Mouse (Mus musculus) midbrain, embryonic 11.5 days (tissue): Measurements from ENCODE around the gene Dntt. TPM values are rescaled to one million over a fixed set of nuclear protein-coding genes. Genes with fewer than 3 reads are reported as not detected.

Experiments
- ATAC-seq: fragments of 200-750 bp; cut with Nextera tagmentation; 2 replicates; pipeline ENCODE4 v1.8.0; 2017; ENCODE audit warnings: moderate TSS enrichment, moderate library complexity; ENCODE audit not compliant: low FRiP score
- DNase-seq: peaks from one replicate; pipeline ENCODE4 v3.0.0; 2015; ENCODE audit warnings: low spot score; ENCODE audit errors: missing footprints
- H3K27ac ChIP-seq: fragments of 300-500 bp; sonication (generic); 2 replicates; pipeline ENCODE4 v1.5.1; 2014; ENCODE audit warnings: low read depth, low read length
- H3K27me3 ChIP-seq: fragments of 300-500 bp; sonication (generic); 2 replicates; pipeline ENCODE4 v1.6.1; 2014; ENCODE audit warnings: mild to moderate bottlenecking, low read length, moderate library complexity, mixed read lengths; ENCODE audit not compliant: control insufficient read depth, insufficient read depth
- H3K36me3 ChIP-seq: fragments of 300-500 bp; sonication (generic); 2 replicates; pipeline ENCODE4 v1.6.1; 2014; ENCODE audit warnings: mild to moderate bottlenecking, low read length, moderate library complexity, mixed read lengths; ENCODE audit not compliant: control insufficient read depth, insufficient read depth
- H3K4me1 ChIP-seq: fragments of 300-500 bp; sonication (generic); 2 replicates; pipeline ENCODE4 v1.6.1; 2014; ENCODE audit warnings: low read length; ENCODE audit not compliant: control insufficient read depth, insufficient read depth
- H3K4me2 ChIP-seq: fragments of 300-500 bp; sonication (generic); 2 replicates; pipeline ENCODE4 v1.6.1; 2014; ENCODE audit warnings: mild to moderate bottlenecking, moderate library complexity
- H3K4me3 ChIP-seq: fragments of 300-500 bp; sonication (generic); 2 replicates; pipeline ENCODE4 v1.5.1; 2014; ENCODE audit warnings: low read depth, low read length
- H3K9ac ChIP-seq: fragments of 300-500 bp; sonication (generic); 2 replicates; pipeline ENCODE4 v1.6.1; 2014; ENCODE audit warnings: low read length
- H3K9me3 ChIP-seq: fragments of 300-500 bp; sonication (generic); 2 replicates; pipeline ENCODE4 v1.6.1; 2016; ENCODE audit warnings: low read length; ENCODE audit not compliant: control insufficient read depth
- WGBS: fragments of 180-500 bp; shearing (Covaris S2); extraction: QIAGEN DNeasy Blood & Tissue Kit; methylation state at CpG from one replicate; pipeline ENCODE4 v1.1.7; 2014; 5-methylcytosine and 5-hydroxymethylcytosine counted together
- polyA plus RNA-seq: library from polyadenylated mRNA; unstranded; fragments of >200 nt; fragmentation: Nextera tagmentation; extraction: Ambion mirVana; gene quantifications from 2 replicates; pipeline ENCODE4 v1.2.1, GENCODE M21; 2014

The Dntt gene
- polyA plus RNA-seq, 1 experiment from 2014 or later = not detected

- ATAC-seq (no peak), DNase-seq (no peak)
- H3K27me3 ChIP-seq = no peaks in the 10 kb centered on the region
- 14% methylated on average over 4 of the region's 4 CpGs for WGBS
- H3K9ac ChIP-seq = no peak overlapping the region
- no peak overlapping the region for H3K27ac ChIP-seq
- H3K4me2 ChIP-seq = no peak overlapping the region
- H3K4me1 ChIP-seq = no peaks in the 10 kb centered on the region
- no peaks in the 10 kb centered on the region for H3K9me3 ChIP-seq
- H3K4me3 ChIP-seq = no peak overlapping the region
- H3K36me3 ChIP-seq = no peaks in the 10 kb centered on the region
These were observed 22.5 kb upstream of the Dntt start for GRCm38 (mm10) chr19:41006621-41007020.

GRCm38 (mm10) chr19:41007326-41007725 is 21.7 kb upstream of the Dntt start:
- no peaks in the 10 kb centered on the region for H3K36me3 ChIP-seq
- H3K27ac ChIP-seq = no peak overlapping the region
- H3K4me1 ChIP-seq = no peaks in the 10 kb centered on the region
- no peak overlapping the region for H3K9ac ChIP-seq
- no peak overlapping the region for H3K4me3 ChIP-seq
- H3K27me3 ChIP-seq = no peaks in the 10 kb centered on the region
- ATAC-seq (no peak), DNase-seq (no peak)
- WGBS = 38% methylated on average over 6 of the region's 6 CpGs
- no peak overlapping the region for H3K4me2 ChIP-seq
- H3K9me3 ChIP-seq = no peaks in the 10 kb centered on the region

- Histone ChIP-seq H3K4me2 (no peak overlapping the region), H3K27me3 (no peaks in the 10 kb centered on the region), H3K4me1 (no peaks in the 10 kb centered on the region), H3K36me3 (no peaks in the 10 kb centered on the region), H3K9ac (no peak overlapping the region), H3K4me3 (no peak overlapping the region), H3K27ac (no peak overlapping the region), H3K9me3 (no peaks in the 10 kb centered on the region)
- ATAC-seq = no peak
- no peak for DNase-seq
- WGBS = 83% methylated on average over 4 of the region's 4 CpGs
These were observed 21.3 kb upstream of the Dntt start for GRCm38 (mm10) chr19:41007733-41008132.

- no peak for DNase-seq
- H3K9ac ChIP-seq = no peak overlapping the region
- no peaks in the 10 kb centered on the region for H3K4me1 ChIP-seq
- H3K4me3 ChIP-seq = no peak overlapping the region
- H3K27me3 ChIP-seq = no peaks in the 10 kb centered on the region
- WGBS = 93% methylated on average over 5 of the region's 5 CpGs
- no peaks in the 10 kb centered on the region for H3K36me3 ChIP-seq
- no peaks in the 10 kb centered on the region for H3K9me3 ChIP-seq
- no peak overlapping the region for H3K4me2 ChIP-seq
- H3K27ac ChIP-seq = no peak overlapping the region
- ATAC-seq = no peak
These were observed 20.2 kb upstream of the Dntt start for GRCm38 (mm10) chr19:41008674-41009395.

GRCm38 (mm10) chr19:41011676-41012075 is 17.4 kb upstream of the Dntt start:
- Histone ChIP-seq H3K4me2 (no peak overlapping the region), H3K36me3 (no peaks in the 10 kb centered on the region), H3K4me1 (peaks cover 2% of the 10 kb centered on the region; the same call in 1 of the 2 replicates), H3K27ac (no peak overlapping the region), H3K4me3 (no peak overlapping the region), H3K9me3 (no peaks in the 10 kb centered on the region), H3K27me3 (no peaks in the 10 kb centered on the region), H3K9ac (no peak overlapping the region)
- 45% methylated on average over 5 of the region's 5 CpGs for WGBS
- DNase-seq (peak; percentile 28), ATAC-seq (no peak)

GRCm38 (mm10) chr19:41013591-41013990 is 15.5 kb upstream of the Dntt start:
- DNase-seq = peak; percentile 23
- H3K9me3 ChIP-seq = no peaks in the 10 kb centered on the region
- WGBS = 10% methylated on average over 5 of the region's 5 CpGs

GRCm38 (mm10) chr19:41014003-41014402 is 15.1 kb upstream of the Dntt start:
- H3K9ac ChIP-seq = no peak overlapping the region
- no peaks in the 10 kb centered on the region for H3K36me3 ChIP-seq
- no peak overlapping the region for H3K27ac ChIP-seq
- H3K4me1 ChIP-seq = peaks cover 2% of the 10 kb centered on the region; the same call in 1 of the 2 replicates
- H3K4me2 ChIP-seq = no peak overlapping the region
- no peaks in the 10 kb centered on the region; the same call in 1 of the 2 replicates for H3K27me3 ChIP-seq
- WGBS = 30% methylated on average over 9 of the region's 9 CpGs
- no peak for ATAC-seq
- no peaks in the 10 kb centered on the region for H3K9me3 ChIP-seq
- H3K4me3 ChIP-seq = no peak overlapping the region
- peak; percentile 62 for DNase-seq

More at GRCm38 (mm10) chr19:41013591-41013990, 15.5 kb upstream of the Dntt start:
- peaks cover 2% of the 10 kb centered on the region; the same call in 1 of the 2 replicates for H3K4me1 ChIP-seq
- no peaks in the 10 kb centered on the region; the same call in 1 of the 2 replicates for H3K27me3 ChIP-seq
- ATAC-seq = no peak
- H3K4me3 ChIP-seq = no peak overlapping the region
- no peak overlapping the region for H3K9ac ChIP-seq
- no peaks in the 10 kb centered on the region for H3K36me3 ChIP-seq
- no peak overlapping the region for H3K4me2 ChIP-seq
- no peak overlapping the region for H3K27ac ChIP-seq

- 19% methylated on average over 14 of the region's 14 CpGs for WGBS
- DNase-seq (peak; percentile 96), ATAC-seq (peak; percentile 67)
- Histone ChIP-seq H3K9me3 (no peaks in the 10 kb centered on the region), H3K36me3 (no peaks in the 10 kb centered on the region), H3K4me2 (peak overlapping the region; percentile 53), H3K4me1 (peaks cover 2% of the 10 kb centered on the region; the same call in 1 of the 2 replicates), H3K27me3 (no peaks in the 10 kb centered on the region; the same call in 1 of the 2 replicates), H3K9ac (peak overlapping the region; percentile 38; the same call in 1 of the 2 replicates), H3K27ac (no peak overlapping the region), H3K4me3 (0 out of 2 replicates have a peak overlapping the region, but pooled peaks have one; percentile 10)
These were observed 12.9 kb upstream of the Dntt start for GRCm38 (mm10) chr19:41015951-41016716.

GRCm38 (mm10) chr19:41019164-41019675 is 9.9 kb upstream of the Dntt start:
- Histone ChIP-seq H3K4me1 (peaks cover 2% of the 10 kb centered on the region; the same call in 1 of the 2 replicates), H3K9ac (no peak overlapping the region), H3K9me3 (no peaks in the 10 kb centered on the region), H3K4me2 (no peak overlapping the region), H3K36me3 (no peaks in the 10 kb centered on the region), H3K27ac (no peak overlapping the region), H3K27me3 (no peaks in the 10 kb centered on the region; the same call in 1 of the 2 replicates), H3K4me3 (no peak overlapping the region)
- WGBS = 82% methylated on average over 5 of the region's 5 CpGs
- no peak for ATAC-seq
- DNase-seq = peak; percentile 17
